17 mouse cellular contexts compared by ENCODE assay signal in the genomic region with DNA sequence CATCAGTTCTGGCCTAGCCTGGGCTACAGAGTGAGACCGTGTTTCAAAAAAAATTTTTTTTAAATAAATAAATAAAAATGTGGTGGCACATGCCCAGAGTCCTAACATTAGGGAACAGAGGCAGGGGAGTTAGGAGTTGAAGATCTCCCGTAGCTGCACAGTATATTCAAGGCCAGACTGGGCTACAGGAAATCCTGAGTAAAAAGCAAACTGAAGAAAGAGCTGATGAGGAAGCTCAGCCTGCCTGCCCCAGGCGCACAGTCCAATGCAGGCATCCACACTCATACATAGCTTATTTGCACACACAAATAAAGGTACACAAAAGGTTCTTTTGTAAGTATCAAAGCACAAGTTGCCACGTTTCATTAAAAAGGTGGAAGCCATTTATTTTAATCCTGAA. TPM values are rescaled to one million over a fixed set of nuclear protein-coding genes. Genes with fewer than 3 reads are reported as not detected.
DNase-seq lines count a peak whose midpoint lies in the region; ATAC-seq and TF ChIP-seq lines count a peak whose summit lies in the region.
"Had no signal": no experiment of that assay in that cellular context is flagged by ENCODE, and none has a peak within 500 bp of the region (broad histone marks: within the 10 kb centered on the region; RNA-seq: fewer than 3 reads in every experiment).

No protein-coding gene starts in this region.

- H3K4me1 ChIP-seq in heart, embryonic 11.5 days (ENCODE audit: control insufficient read depth, insufficient read depth, low read length), result peaks cover 14% of the 10 kb centered on the region; the same call in 1 of the 2 replicates
- H3K4me1 ChIP-seq in hindbrain, postnatal 0 days (ENCODE audit: insufficient read depth, low read length), result peaks cover 15% of the 10 kb centered on the region
- peaks cover 20% of the 10 kb centered on the region for H3K4me1 ChIP-seq in hindbrain, embryonic 14.5 days (replicated peaks; ENCODE audit: control insufficient read depth, insufficient read depth, low read length)
- peaks cover 24% of the 10 kb centered on the region for H3K4me1 ChIP-seq in lung, embryonic 15.5 days
- peaks cover 7 to 57% of the 10 kb centered on the region in 2 experiments for H3K4me1 ChIP-seq in CH12.LX (ENCODE audit: control insufficient read depth in 1 of 2, insufficient read depth in 2 of 2)

- no peaks in the 10 kb centered on the region for H3K36me3 ChIP-seq in heart, embryonic 11.5 days (ENCODE audit: control insufficient read depth, insufficient read depth, low read length)
- no peaks in the 10 kb centered on the region for H3K36me3 ChIP-seq in hindbrain, postnatal 0 days (ENCODE audit: insufficient read depth, low read length)
- no peaks in the 10 kb centered on the region for H3K36me3 ChIP-seq in hindbrain, embryonic 14.5 days (replicated peaks; ENCODE audit: control insufficient read depth, insufficient read depth)
- H3K36me3 ChIP-seq in lung, embryonic 15.5 days, result no peaks in the 10 kb centered on the region
- H3K36me3 ChIP-seq in CH12.LX (replicated peaks in 1 of 2; ENCODE audit: control insufficient read depth in 1 of 2, insufficient read depth in 1 of 2, low read length in 1 of 2), result peaks cover 5 to 43% of the 10 kb centered on the region in 2 experiments
- H3K36me3 ChIP-seq: forebrain, embryonic 15.5 days; limb, embryonic 13.5 days; liver, embryonic 15.5 days; midbrain, embryonic 15.5 days had no signal

- in situ Hi-C loops in CH12.LX (cut with MboI; ENCODE audit: low pct_ligation_motif_present, low pct_unique_long_range_greater_than_20kb, low sequenced_read_pairs), result loop anchor here (25.0 kb wide), 1 partner anchor 730 kb away; no protein-coding TSS in a partner anchor

- TF ChIP-seq EP300 in CH12.LX (IDR thresholded peaks at IDR 0.05; ENCODE audit: low read length), result peak; percentile 52; the same call in 1 of the 2 replicates

- peak overlapping the region; percentile 35; the same call in 1 of the 2 replicates for H3K27ac ChIP-seq in heart, embryonic 11.5 days (ENCODE audit: low read depth, low read length)
- no peak overlapping the region for H3K27ac ChIP-seq in hindbrain, postnatal 0 days
- H3K27ac ChIP-seq in hindbrain, embryonic 14.5 days, result no peak overlapping the region
- H3K27ac ChIP-seq in lung, embryonic 15.5 days, result peak overlapping the region; percentile 56; the same call in 1 of the 2 replicates
- H3K27ac ChIP-seq in CH12.LX (ENCODE audit: insufficient read depth, low read depth), result no peak overlapping the region
- H3K27ac ChIP-seq: forebrain, embryonic 15.5 days; limb, embryonic 13.5 days; liver, embryonic 15.5 days; macrophage; midbrain, embryonic 15.5 days had no signal

- peaks cover 42% of the 10 kb centered on the region for H3K79me2 ChIP-seq in CH12.LX (replicated peaks; ENCODE audit: control insufficient read depth, extremely low read depth, insufficient read depth, poor library complexity, severe bottlenecking)

- no peak for TF ChIP-seq POLR2A in CH12.LX (IDR thresholded peaks at IDR 0.05; ENCODE audit: low read depth, low read length)

- no peaks in the 10 kb centered on the region for H3K9me3 ChIP-seq in heart, embryonic 11.5 days (replicated peaks; ENCODE audit: control insufficient read depth, low read length)
- H3K9me3 ChIP-seq in hindbrain, postnatal 0 days (ENCODE audit: low read length), result no peaks in the 10 kb centered on the region
- H3K9me3 ChIP-seq in hindbrain, embryonic 14.5 days (ENCODE audit: control insufficient read depth, low read length), result no peaks in the 10 kb centered on the region
- H3K9me3 ChIP-seq in lung, embryonic 15.5 days, result no peaks in the 10 kb centered on the region
- H3K9me3 ChIP-seq in CH12.LX (replicated peaks; ENCODE audit: low read length), result no peaks in the 10 kb centered on the region
- H3K9me3 ChIP-seq: forebrain, embryonic 15.5 days; limb, embryonic 13.5 days; liver, embryonic 15.5 days; midbrain, embryonic 15.5 days had no signal

- H3K4me3 ChIP-seq in heart, embryonic 11.5 days (ENCODE audit: low read depth, low read length), result no peak overlapping the region
- no peak overlapping the region for H3K4me3 ChIP-seq in hindbrain, postnatal 0 days (ENCODE audit: low read length)
- no peak overlapping the region for H3K4me3 ChIP-seq in hindbrain, embryonic 14.5 days (replicated peaks; ENCODE audit: low read length)
- no peak overlapping the region for H3K4me3 ChIP-seq in lung, embryonic 15.5 days
- no peak overlapping the region for H3K4me3 ChIP-seq in CH12.LX (replicated peaks in 1 of 3; ENCODE audit: low read depth in 2 of 3, low read length in 2 of 3, poor library complexity in 1 of 3)
- H3K4me3 ChIP-seq: forebrain, embryonic 15.5 days; limb, embryonic 13.5 days; liver, embryonic 15.5 days; midbrain, embryonic 15.5 days had no signal

- TF ChIP-seq RAD21 in CH12.LX (IDR thresholded peaks at IDR 0.05; ENCODE audit: low read depth, low read length), result no peak

- dilution Hi-C loops in CH12.LX (cut with MboI; ENCODE audit: extremely low pct_ligation_motif_present, extremely low pct_unique_long_range_greater_than_20kb, low sequenced_read_pairs), result no loop called here

- no peak for TF ChIP-seq CTCF in hindbrain, postnatal 0 days (IDR thresholded peaks at IDR 0.05; ENCODE audit: low read depth)
- no peak for TF ChIP-seq CTCF in CH12.LX (conservative IDR thresholded peaks at IDR 0.05 in 1 of 2, IDR thresholded peaks at IDR 0.05 in 1 of 2; ENCODE audit: low read depth in 2 of 2, low read length in 2 of 2)

- no peak for ATAC-seq in heart, embryonic 11.5 days (replicated peaks; ENCODE audit: insufficient number of reproducible peaks, low FRiP score, low TSS enrichment)
- no peak for ATAC-seq in hindbrain, postnatal 0 days
- no peak for ATAC-seq in hindbrain, embryonic 14.5 days (ENCODE audit: low FRiP score)
- ATAC-seq in lung, embryonic 15.5 days (ENCODE audit: borderline replicate concordance, extremely low read depth, low FRiP score, low TSS enrichment), result no peak
- ATAC-seq: activated CD4-positive, CD25-positive, alpha-beta regulatory T cell, adult 4 months; forebrain, embryonic 15.5 days; midbrain, embryonic 15.5 days; Patski had no signal

- whole genome bisulfite sequencing in heart, embryonic 11.5 days (ENCODE audit: insufficient replicate concordance), result 76% methylated on average over 4 of the region's 4 CpGs
- WGBS in hindbrain, postnatal 0 days, result 76% methylated on average over 4 of the region's 4 CpGs
- WGBS in hindbrain, embryonic 14.5 days, result 79% methylated on average over 4 of the region's 4 CpGs
- 56% methylated on average over 4 of the region's 4 CpGs for WGBS in lung, embryonic 15.5 days

- no peak overlapping the region for H3K4me2 ChIP-seq in heart, embryonic 11.5 days
- H3K4me2 ChIP-seq in hindbrain, postnatal 0 days (ENCODE audit: low read depth, low read length), result no peak overlapping the region
- H3K4me2 ChIP-seq in hindbrain, embryonic 14.5 days (replicated peaks), result no peak overlapping the region
- no peak overlapping the region for H3K4me2 ChIP-seq in lung, embryonic 15.5 days
- H3K4me2 ChIP-seq in CH12.LX (ENCODE audit: insufficient read depth, low read depth, poor library complexity, severe bottlenecking), result no peak overlapping the region
- H3K4me2 ChIP-seq: forebrain, embryonic 15.5 days; limb, embryonic 13.5 days; liver, embryonic 15.5 days; midbrain, embryonic 15.5 days had no signal

- H3K27me3 ChIP-seq in heart, embryonic 11.5 days (ENCODE audit: control insufficient read depth, insufficient read depth, low read length), result no peaks in the 10 kb centered on the region
- H3K27me3 ChIP-seq in hindbrain, postnatal 0 days (ENCODE audit: insufficient read depth, low read length), result no peaks in the 10 kb centered on the region
- no peaks in the 10 kb centered on the region for H3K27me3 ChIP-seq in hindbrain, embryonic 14.5 days (ENCODE audit: control insufficient read depth, insufficient read depth, low read length)
- H3K27me3 ChIP-seq in lung, embryonic 15.5 days, result no peaks in the 10 kb centered on the region
- H3K27me3 ChIP-seq in CH12.LX (replicated peaks), result no peaks in the 10 kb centered on the region
- H3K27me3 ChIP-seq: forebrain, embryonic 15.5 days; limb, embryonic 13.5 days; liver, embryonic 15.5 days; midbrain, embryonic 15.5 days; Patski had no signal

- H3K9ac ChIP-seq in heart, embryonic 11.5 days (ENCODE audit: low read depth, low read length), result no peak overlapping the region
- 0 out of 2 replicates have a peak overlapping the region, but pooled peaks have one; percentile 21 for H3K9ac ChIP-seq in hindbrain, postnatal 0 days (replicated peaks; ENCODE audit: low read length)
- no peak overlapping the region for H3K9ac ChIP-seq in hindbrain, embryonic 14.5 days
- H3K9ac ChIP-seq in lung, embryonic 15.5 days, result no peak overlapping the region
- no peak overlapping the region for H3K9ac ChIP-seq in CH12.LX (ENCODE audit: insufficient read depth, low read depth)
- H3K9ac ChIP-seq: forebrain, embryonic 15.5 days; limb, embryonic 13.5 days; liver, embryonic 15.5 days; midbrain, embryonic 15.5 days had no signal

- DNase-seq in heart, adult 18-20 months, result no peak
- no peak for DNase-seq in hindbrain, postnatal 0 days (ENCODE audit: low spot score)
- DNase-seq in hindbrain, embryonic 14.5 days (ENCODE audit: low spot score), result no peak
- no peak for DNase-seq in lung, postnatal 10 days
- DNase-seq in CH12.LX (ENCODE audit: extremely low read depth), result no peak
- no peak for DNase-seq in adrenal gland, postnatal 36 days
- DNase-seq: cerebellum, adult 8-10 months; right cerebral cortex, adult 18-20 months had no signal

RNA-seq across cellular contexts. Expression of a gene that starts 18.2 kb away (rescaled TPM):
- 45.3 and 49.0 TPM in 2 replicates for polyA plus RNA-seq in heart, embryonic 11.5 days (2014; fragmentation: Nextera tagmentation; extraction: Ambion mirVana)
- 10 to 100 TPM; 73.6 to 75.9 TPM for total RNA-seq in heart, adult 18-20 months (2021)
- 27.0 and 29.5 TPM in 2 replicates for total RNA-seq in hindbrain, postnatal 0 days (2014; rRNA removed)
- 35.3 and 37.2 TPM in 2 replicates for polyA plus RNA-seq in hindbrain, postnatal 0 days (2015; fragmentation: Nextera tagmentation; extraction: Ambion mirVana)
- 38.9 and 39.2 TPM in 2 replicates for polyA plus RNA-seq in hindbrain, embryonic 14.5 days (2014; fragmentation: Nextera tagmentation; extraction: Ambion mirVana)
- polyA plus RNA-seq in lung, embryonic 15.5 days (2015; fragmentation: Nextera tagmentation; extraction: Ambion mirVana), result 58.5 and 59.2 TPM in 2 replicates
- total RNA-seq in CH12.LX (2012; rRNA removed) (63.7 and 67.0 TPM in 2 replicates), CH12.LX (2014; rRNA removed) (129 and 137 TPM in 2 replicates)
- polyA plus RNA-seq in CH12.LX (2012; ENCODE audit: insufficient read length, low read depth), result 84.3 and 85.0 TPM in 2 replicates
- total RNA-seq in adrenal gland, postnatal 36 days (2021), result 10 to 100 TPM; 50.2 to 60.1 TPM

RNA-seq across cellular contexts. Expression of a gene that starts 18.3 kb away (rescaled TPM):
- 23.7 and 24.5 TPM in 2 replicates for polyA plus RNA-seq in heart, embryonic 11.5 days (2014; fragmentation: Nextera tagmentation; extraction: Ambion mirVana)
- 10 to 100 TPM; 11.7 to 16.7 TPM for total RNA-seq in heart, adult 18-20 months (2021)
- total RNA-seq in hindbrain, postnatal 0 days (2014; rRNA removed), result 68.0 and 77.7 TPM in 2 replicates
- 73.6 and 75.3 TPM in 2 replicates for polyA plus RNA-seq in hindbrain, postnatal 0 days (2015; fragmentation: Nextera tagmentation; extraction: Ambion mirVana)
- polyA plus RNA-seq in hindbrain, embryonic 14.5 days (2014; fragmentation: Nextera tagmentation; extraction: Ambion mirVana), result 106 and 117 TPM in 2 replicates
- 43.0 and 45.1 TPM in 2 replicates for polyA plus RNA-seq in lung, embryonic 15.5 days (2015; fragmentation: Nextera tagmentation; extraction: Ambion mirVana)
- total RNA-seq in CH12.LX (2012; rRNA removed), result 54.4 and 70.6 TPM in 2 replicates
- 56.3 and 57.3 TPM in 2 replicates for total RNA-seq in CH12.LX (2014; rRNA removed)
- polyA plus RNA-seq in CH12.LX (2012; ENCODE audit: insufficient read length, low read depth), result 84.3 and 86.3 TPM in 2 replicates
- total RNA-seq in adrenal gland, postnatal 36 days (2021), result 10 to 100 TPM; 44.9 to 49.9 TPM

Comparison
In these comparisons a context has a peak if more than half of its experiments do, and no peak if none do; other contexts are left out.
1. H3K27ac ChIP-seq: peak in heart, embryonic 11.5 days (single experiment) and lung, embryonic 15.5 days (single experiment); none in hindbrain, postnatal 0 days (single experiment), hindbrain, embryonic 14.5 days (single experiment) and CH12.LX (single experiment).